Mouse (Mus musculus) liver, embryonic 16.5 days (tissue): ENCODE results near the gene Apbb2. TPM values are rescaled to one million over a fixed set of nuclear protein-coding genes. Genes with fewer than 3 reads are reported as not detected.

Experiments
- ATAC-seq: fragments of 200-750 bp; cut with Nextera tagmentation; 2 replicates; pipeline ENCODE4 v1.8.0; 2017; ENCODE audit warnings: low read depth, mild to moderate bottlenecking, moderate number of reproducible peaks, moderate library complexity
- H3K27ac ChIP-seq: fragments of 300-500 bp; sonication (generic); 2 replicates; pipeline ENCODE4 v1.5.1; 2014; ENCODE audit warnings: mild to moderate bottlenecking, low read length
- H3K27me3 ChIP-seq: fragments of 300-500 bp; sonication (generic); 2 replicates; pipeline ENCODE4 v1.6.1; 2014; ENCODE audit warnings: low read depth, low read length, mixed read lengths; ENCODE audit not compliant: control insufficient read depth, insufficient read depth
- H3K36me3 ChIP-seq: fragments of 300-500 bp; sonication (generic); 2 replicates; pipeline ENCODE4 v1.6.1; 2014; ENCODE audit warnings: mild to moderate bottlenecking; ENCODE audit not compliant: control insufficient read depth, insufficient read depth
- H3K4me1 ChIP-seq: fragments of 300-500 bp; sonication (generic); 2 replicates; pipeline ENCODE4 v1.6.1; 2014; ENCODE audit warnings: low read depth, low read length, mixed read lengths; ENCODE audit not compliant: control insufficient read depth
- H3K4me2 ChIP-seq: fragments of 300-500 bp; sonication (generic); 2 replicates; pipeline ENCODE4 v1.6.1; 2014; ENCODE audit warnings: low read depth, low read length, mixed read lengths
- H3K4me3 ChIP-seq: fragments of 300-500 bp; sonication (generic); 2 replicates; pipeline ENCODE4 v1.5.1; 2014; ENCODE audit warnings: low read depth, mild to moderate bottlenecking, low read length
- H3K9ac ChIP-seq: fragments of 300-500 bp; sonication (generic); 2 replicates; pipeline ENCODE4 v1.6.1; 2014; ENCODE audit warnings: low read depth, low read length
- H3K9me3 ChIP-seq: fragments of 300-500 bp; sonication (generic); replicated peaks from 2 replicates; pipeline ENCODE4 v1.6.1; 2016; ENCODE audit warnings: low read length; ENCODE audit not compliant: control insufficient read depth
- WGBS: fragments of 180-500 bp; shearing (Covaris S2); extraction: QIAGEN DNeasy Blood & Tissue Kit; methylation state at CpG from one replicate; pipeline ENCODE4 v1.1.7; 2014; ENCODE audit not compliant: insufficient replicate concordance; 5-methylcytosine and 5-hydroxymethylcytosine counted together
- polyA plus RNA-seq: library from polyadenylated mRNA; unstranded; fragments of >200 nt; fragmentation: Nextera tagmentation; extraction: Ambion mirVana; gene quantifications from 2 replicates; pipeline ENCODE4 v1.2.1, GENCODE M21; 2015

Gene Apbb2
- polyA plus RNA-seq, 1 experiment from 2014 or later: 5.6 TPM

DNA sequence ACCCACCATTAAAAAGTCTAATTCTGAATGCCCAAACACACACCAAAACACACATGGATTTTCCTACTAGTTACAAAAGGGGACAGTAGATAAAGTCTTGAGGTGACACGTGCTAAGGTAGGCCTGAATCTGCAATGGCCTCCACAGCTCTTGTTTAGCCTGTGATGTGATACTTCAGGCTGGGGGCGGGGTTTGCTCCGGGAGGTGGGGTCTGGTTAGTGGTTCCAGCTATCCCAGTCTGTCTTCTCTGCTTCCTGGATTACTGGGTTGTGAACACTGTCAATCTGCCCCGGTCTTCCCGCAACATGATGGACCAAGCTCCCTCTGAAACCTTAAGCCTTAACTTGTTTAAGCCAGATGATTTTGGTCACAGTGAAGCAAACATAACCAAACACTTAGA, 210.0 kb downstream of the Apbb2 start:
- no peaks in the 10 kb centered on the region for H3K36me3 ChIP-seq
- no peaks in the 10 kb centered on the region for H3K9me3 ChIP-seq
- no peaks in the 10 kb centered on the region for H3K27me3 ChIP-seq
- no peak for ATAC-seq
- H3K4me1 ChIP-seq: no peaks in the 10 kb centered on the region
- no peak overlapping the region for H3K27ac ChIP-seq
- no peak overlapping the region for H3K4me2 ChIP-seq
- no peak overlapping the region for H3K9ac ChIP-seq
- 60% methylated on average over 5 of the region's 5 CpGs for WGBS
- H3K4me3 ChIP-seq: no peak overlapping the region

- H3K4me2 ChIP-seq: no peak overlapping the region
- H3K9ac ChIP-seq: no peak overlapping the region
- H3K9me3 ChIP-seq: no peaks in the 10 kb centered on the region
- no peak overlapping the region for H3K27ac ChIP-seq
- ATAC-seq: no peak
- H3K27me3 ChIP-seq: no peaks in the 10 kb centered on the region
- no peaks in the 10 kb centered on the region for H3K36me3 ChIP-seq
- WGBS: 49% methylated on average over 3 of the region's 5 CpGs
- H3K4me3 ChIP-seq: no peak overlapping the region
- no peaks in the 10 kb centered on the region for H3K4me1 ChIP-seq
Measured at GRCm38 (mm10) chr5:66407948-66408347, 210.6 kb downstream of the Apbb2 start.

DNA sequence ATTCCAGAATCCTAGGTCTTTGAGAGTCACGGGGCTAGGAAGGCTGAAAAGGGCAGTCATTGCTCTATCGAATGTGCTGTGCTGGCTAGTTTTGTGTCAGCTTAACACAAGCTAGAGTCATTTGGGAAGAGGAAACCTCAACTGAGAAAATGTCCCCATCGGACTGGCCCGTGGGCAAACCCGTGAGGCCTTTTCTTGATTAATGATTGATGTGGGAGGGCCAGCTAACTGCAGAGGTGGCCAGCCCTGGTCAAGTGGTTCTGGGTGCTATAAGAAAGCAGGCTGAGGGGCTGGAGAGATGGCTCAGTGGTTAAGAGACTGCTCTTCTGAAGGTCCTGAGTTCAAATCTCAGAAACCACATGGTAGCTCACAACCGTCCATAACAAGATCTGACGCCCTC, 212.2 kb downstream of the Apbb2 start:
- Histone ChIP-seq H3K9ac (no peak overlapping the region), H3K27me3 (no peaks in the 10 kb centered on the region), H3K4me3 (no peak overlapping the region), H3K4me2 (no peak overlapping the region), H3K36me3 (no peaks in the 10 kb centered on the region), H3K27ac (no peak overlapping the region), H3K9me3 (no peaks in the 10 kb centered on the region), H3K4me1 (no peaks in the 10 kb centered on the region)
- ATAC-seq: no peak
- 58% methylated on average over 7 of the region's 7 CpGs for WGBS

DNA sequence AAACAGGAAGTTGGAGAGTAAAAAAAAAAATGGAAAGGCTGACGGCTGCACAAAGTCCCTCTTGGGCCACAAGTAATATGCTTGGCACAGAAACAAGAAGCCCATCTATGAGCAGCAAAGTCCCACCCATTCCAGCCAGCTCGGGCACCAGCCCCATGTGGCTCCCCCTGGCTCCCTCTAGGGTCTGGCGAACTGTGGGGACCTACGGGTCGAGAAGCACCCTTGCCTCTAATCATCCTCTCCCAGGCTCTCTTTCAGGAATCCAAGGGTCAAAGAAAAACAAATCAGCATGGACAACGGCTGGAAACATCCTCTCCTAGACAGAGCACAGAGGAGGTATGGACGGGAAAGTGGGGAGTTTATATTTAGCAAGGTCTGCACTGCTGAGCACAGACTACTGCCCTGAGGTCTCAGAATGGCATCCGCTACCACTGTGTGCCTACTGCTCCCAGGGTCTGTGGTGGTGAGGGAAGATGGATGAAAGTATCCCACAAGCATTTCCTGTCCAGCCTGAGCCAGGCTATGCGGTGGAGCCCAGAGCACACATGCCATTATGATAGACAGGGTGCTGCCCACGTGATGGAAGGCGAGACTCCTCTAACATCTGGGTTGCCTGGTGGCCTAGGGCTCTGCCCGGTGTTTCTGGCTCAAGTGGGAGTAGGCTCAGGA, 212.7 kb downstream of the Apbb2 start:
- 28% methylated on average over 12 of the region's 12 CpGs for WGBS

GRCm38 (mm10) chr5:66405305-66405704, 213.3 kb downstream of the Apbb2 start:
- WGBS: 66% methylated on average over 6 of the region's 6 CpGs
- ATAC-seq: no peak

More for the DNA sequence above, 212.7 kb downstream of the Apbb2 start:
- Histone ChIP-seq H3K9me3 (no peaks in the 10 kb centered on the region), H3K4me2 (no peak overlapping the region), H3K4me1 (no peaks in the 10 kb centered on the region), H3K4me3 (no peak overlapping the region), H3K27me3 (no peaks in the 10 kb centered on the region), H3K9ac (no peak overlapping the region), H3K36me3 (no peaks in the 10 kb centered on the region), H3K27ac (no peak overlapping the region)
- ATAC-seq: no peak

GRCm38 (mm10) chr5:66400563-66400962, 218.0 kb downstream of the Apbb2 start:
- H3K27me3 ChIP-seq: no peaks in the 10 kb centered on the region
- ATAC-seq: no peak
- no peaks in the 10 kb centered on the region for H3K4me1 ChIP-seq
- H3K4me2 ChIP-seq: no peak overlapping the region
- no peak overlapping the region for H3K4me3 ChIP-seq
- no peak overlapping the region for H3K9ac ChIP-seq
- H3K27ac ChIP-seq: no peak overlapping the region
- H3K36me3 ChIP-seq: no peaks in the 10 kb centered on the region
- H3K9me3 ChIP-seq: no peaks in the 10 kb centered on the region
- WGBS: 75% methylated on average over 4 of the region's 4 CpGs

More at GRCm38 (mm10) chr5:66405305-66405704, 213.3 kb downstream of the Apbb2 start:
- H3K4me3 ChIP-seq: no peak overlapping the region
- H3K4me2 ChIP-seq: no peak overlapping the region
- no peaks in the 10 kb centered on the region for H3K9me3 ChIP-seq
- H3K27me3 ChIP-seq: no peaks in the 10 kb centered on the region
- no peak overlapping the region for H3K9ac ChIP-seq
- no peak overlapping the region for H3K27ac ChIP-seq
- H3K4me1 ChIP-seq: no peaks in the 10 kb centered on the region
- H3K36me3 ChIP-seq: no peaks in the 10 kb centered on the region

GRCm38 (mm10) chr5:66399264-66399620, 219.3 kb downstream of the Apbb2 start:
- 45% methylated on average over 2 of the region's 2 CpGs for WGBS
- H3K9ac ChIP-seq: no peak overlapping the region
- no peaks in the 10 kb centered on the region for H3K4me1 ChIP-seq
- no peaks in the 10 kb centered on the region for H3K9me3 ChIP-seq
- ATAC-seq: no peak
- no peaks in the 10 kb centered on the region for H3K36me3 ChIP-seq
- H3K27ac ChIP-seq: no peak overlapping the region
- no peaks in the 10 kb centered on the region for H3K27me3 ChIP-seq
- no peak overlapping the region for H3K4me2 ChIP-seq
- no peak overlapping the region for H3K4me3 ChIP-seq

DNA sequence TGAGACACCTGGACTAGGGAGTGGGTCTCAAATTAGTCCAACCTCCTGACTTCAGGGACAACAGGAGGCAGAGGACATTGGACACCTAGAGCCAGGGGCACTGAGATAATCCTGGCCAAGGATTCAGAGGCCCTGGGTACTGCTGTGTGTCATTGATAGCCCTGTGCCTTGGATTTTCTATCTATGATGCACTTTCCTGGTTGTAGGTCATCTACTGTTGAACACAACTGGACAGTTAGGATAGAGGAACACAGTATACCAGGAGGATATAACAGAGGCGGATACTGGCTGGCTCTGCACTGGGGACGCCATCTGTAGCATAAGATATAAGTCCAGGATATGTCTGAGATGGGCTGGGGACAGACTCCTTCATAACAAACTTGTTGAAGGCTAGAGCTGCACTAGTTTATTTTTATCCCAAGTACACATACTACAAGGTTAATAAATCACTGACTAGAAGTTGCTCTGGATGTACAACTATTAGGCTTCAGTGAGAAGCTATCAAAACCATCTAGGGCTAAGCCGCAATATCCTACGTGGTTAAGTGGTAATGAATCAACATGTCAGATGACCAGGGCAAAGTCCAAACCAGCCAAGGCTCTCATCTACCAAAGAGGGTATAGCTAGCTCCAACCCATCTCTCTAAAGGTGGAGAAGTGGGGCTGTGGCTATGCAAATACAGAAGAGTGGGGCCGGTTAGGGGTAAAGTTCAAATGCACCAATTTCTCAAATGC, 219.9 kb downstream of the Apbb2 start:
- Histone ChIP-seq H3K27me3 (no peaks in the 10 kb centered on the region), H3K36me3 (no peaks in the 10 kb centered on the region), H3K9me3 (no peaks in the 10 kb centered on the region), H3K4me3 (no peak overlapping the region), H3K4me2 (no peak overlapping the region), H3K4me1 (no peaks in the 10 kb centered on the region), H3K9ac (no peak overlapping the region), H3K27ac (no peak overlapping the region)
- ATAC-seq: 0 out of 2 replicates have a peak, but pooled peaks have one; percentile 11
- 53% methylated on average over 5 of the region's 5 CpGs for WGBS

- Histone ChIP-seq H3K4me1 (no peaks in the 10 kb centered on the region), H3K9ac (no peak overlapping the region)
Measured at GRCm38 (mm10) chr5:66393767-66394446, 224.7 kb downstream of the Apbb2 start.

More at GRCm38 (mm10) chr5:66393767-66394446, 224.7 kb downstream of the Apbb2 start:
- no peak overlapping the region for H3K27ac ChIP-seq
- H3K9me3 ChIP-seq: no peaks in the 10 kb centered on the region
- 58% methylated on average over 10 of the region's 10 CpGs for WGBS
- no peaks in the 10 kb centered on the region for H3K27me3 ChIP-seq
- no peak for ATAC-seq
- no peaks in the 10 kb centered on the region for H3K36me3 ChIP-seq
- no peak overlapping the region for H3K4me2 ChIP-seq
- H3K4me3 ChIP-seq: no peak overlapping the region
